Mouse (Mus musculus): ENCODE measurements around the gene Clk3.

The Clk3 gene

DNA sequence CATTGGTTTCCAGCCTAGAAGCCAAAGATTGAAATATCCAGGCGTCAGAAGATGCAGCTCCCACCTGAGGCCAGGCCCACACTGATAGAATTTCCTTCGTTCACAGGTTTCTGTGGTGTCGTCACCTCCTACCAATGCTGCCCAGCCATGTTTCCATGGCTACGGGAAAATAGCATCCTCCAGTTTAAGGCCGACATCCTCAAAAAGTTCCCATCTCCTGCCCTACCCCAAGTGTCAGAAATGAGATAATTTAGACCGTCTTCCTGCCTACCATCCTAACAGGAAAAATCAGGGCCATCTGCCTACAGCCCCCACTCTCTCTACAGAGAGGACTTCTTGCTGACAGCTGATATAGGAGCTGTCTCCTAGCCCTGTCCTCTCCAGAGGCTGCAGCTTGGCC, 771 bp upstream of the Clk3 start:
- Histone ChIP-seq H3K4me1 (replicated peaks; ENCODE audit: low read depth, low read length) (peaks cover 37% of the 10 kb centered on the region), H3K9me3 (ENCODE audit: low read length) (no peaks in the 10 kb centered on the region), H3K27me3 (ENCODE audit: insufficient read depth, low read length) (peaks cover 36% of the 10 kb centered on the region), H3K36me3 (ENCODE audit: insufficient read depth, low read length) (peaks cover 6% of the 10 kb centered on the region), H3K4me3 (replicated peaks; ENCODE audit: low read length) (peak overlapping the region; percentile 95)
- TF ChIP-seq CTCF (conservative IDR thresholded peaks at IDR 0.05; ENCODE audit: low read length) (no peak), NANOG (IDR thresholded peaks at IDR 0.05; ENCODE audit: borderline replicate concordance, low read length) (no peak), POU5F1 (IDR thresholded peaks at IDR 0.05; ENCODE audit: borderline replicate concordance, low read length) (no peak)

- Histone ChIP-seq H3K4me1 (replicated peaks; ENCODE audit: low read depth, low read length) (peaks cover 45% of the 10 kb centered on the region), H3K36me3 (ENCODE audit: insufficient read depth, low read length) (peaks cover 21% of the 10 kb centered on the region), H3K9me3 (ENCODE audit: low read length) (no peaks in the 10 kb centered on the region), H3K4me3 (replicated peaks; ENCODE audit: low read length) (peak overlapping the region; percentile 95), H3K27me3 (ENCODE audit: insufficient read depth, low read length) (peaks cover 36% of the 10 kb centered on the region)
- TF ChIP-seq POU5F1 (IDR thresholded peaks at IDR 0.05; ENCODE audit: borderline replicate concordance, low read length) (no peak), NANOG (IDR thresholded peaks at IDR 0.05; ENCODE audit: borderline replicate concordance, low read length) (no peak), CTCF (conservative IDR thresholded peaks at IDR 0.05; ENCODE audit: low read length) (no peak)
These were observed 691 bp downstream of the Clk3 start for GRCm38 (mm10) chr9:57764974-57765363.

DNA sequence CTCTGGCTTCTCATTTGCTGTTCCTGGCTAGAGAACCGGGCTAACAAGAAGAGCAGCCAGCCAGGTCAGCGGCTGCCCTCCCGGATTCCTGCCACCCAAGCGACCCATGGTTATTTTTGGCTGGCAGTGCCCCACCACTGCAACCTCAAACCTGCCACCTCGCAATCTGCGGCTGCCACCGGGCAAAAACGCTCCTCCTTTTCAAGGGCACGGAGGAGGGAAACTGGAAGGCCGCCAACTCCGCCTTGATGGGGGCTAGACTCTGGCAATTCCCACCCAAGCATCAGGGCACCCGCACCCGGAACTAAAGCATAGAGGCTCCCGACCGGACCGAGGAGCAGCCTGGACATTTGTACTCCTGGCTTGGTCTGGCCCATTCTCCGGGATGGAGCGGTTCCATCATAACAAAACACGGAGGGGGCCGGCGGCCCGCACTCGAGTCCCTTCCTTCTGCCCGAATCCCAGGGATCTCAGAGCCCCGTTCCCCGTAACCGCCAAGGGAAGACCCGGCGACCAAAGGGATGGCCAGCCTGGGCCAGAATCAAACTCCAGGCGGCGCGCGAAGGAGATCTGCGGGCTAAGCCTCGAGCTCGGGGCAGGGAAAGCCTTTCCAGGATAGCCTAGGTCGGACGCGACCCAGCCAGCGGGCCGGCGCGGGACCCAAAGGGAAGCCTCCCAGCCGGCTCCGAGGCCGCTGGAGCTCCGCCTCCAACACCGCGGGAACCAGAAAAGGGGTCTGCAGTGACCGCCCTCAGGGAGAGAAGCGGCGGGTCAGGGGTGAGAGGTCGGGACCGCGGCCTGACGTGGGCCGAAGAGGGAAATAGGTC, 1.3 kb downstream of the Clk3 start:
- peaks cover 34% of the 10 kb centered on the region for H3K27me3 ChIP-seq (ENCODE audit: insufficient read depth, low read length)
- H3K4me1 ChIP-seq (replicated peaks; ENCODE audit: low read depth, low read length), result peaks cover 51% of the 10 kb centered on the region
- H3K36me3 ChIP-seq (ENCODE audit: insufficient read depth, low read length), result peaks cover 27% of the 10 kb centered on the region
- H3K9me3 ChIP-seq (ENCODE audit: low read length), result no peaks in the 10 kb centered on the region
- H3K4me3 ChIP-seq (replicated peaks; ENCODE audit: low read length), result peak overlapping the region; percentile 95
- TF ChIP-seq NANOG (IDR thresholded peaks at IDR 0.05; ENCODE audit: borderline replicate concordance, low read length) (no peak), CTCF (conservative IDR thresholded peaks at IDR 0.05; ENCODE audit: low read length) (no peak), POU5F1 (IDR thresholded peaks at IDR 0.05; ENCODE audit: borderline replicate concordance, low read length) (no peak)

DNA sequence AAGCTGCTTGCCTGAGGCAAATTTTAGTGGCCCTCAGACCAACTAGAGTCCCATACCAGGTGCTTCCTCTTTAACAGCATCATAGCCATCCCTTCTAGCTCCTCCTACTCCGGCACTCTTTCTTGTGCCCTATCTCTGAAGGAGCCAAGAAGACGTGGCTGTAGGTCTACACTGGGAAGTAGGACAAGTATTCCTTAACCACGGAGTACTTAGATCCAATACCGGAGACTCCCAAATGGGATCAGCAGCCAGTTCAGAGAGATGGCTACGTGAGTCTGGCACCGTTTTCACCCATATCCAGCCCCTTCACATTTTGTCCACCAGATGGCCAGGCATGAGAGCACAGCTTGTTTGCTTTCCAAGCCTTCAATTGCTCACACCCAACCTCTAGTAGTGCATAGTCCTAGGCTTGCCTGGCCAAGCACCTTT, 3.1 kb downstream of the Clk3 start:
- no peak overlapping the region for H3K4me3 ChIP-seq (replicated peaks; ENCODE audit: low read length)
- H3K27me3 ChIP-seq (ENCODE audit: insufficient read depth, low read length), result peaks cover 25% of the 10 kb centered on the region
- H3K9me3 ChIP-seq (ENCODE audit: low read length), result no peaks in the 10 kb centered on the region
- H3K4me1 ChIP-seq (replicated peaks; ENCODE audit: low read depth, low read length), result peaks cover 66% of the 10 kb centered on the region
- TF ChIP-seq POU5F1 (IDR thresholded peaks at IDR 0.05; ENCODE audit: borderline replicate concordance, low read length) (no peak), CTCF (conservative IDR thresholded peaks at IDR 0.05; ENCODE audit: low read length) (0 out of 2 replicates have a peak, but pooled peaks have one; percentile 7), NANOG (IDR thresholded peaks at IDR 0.05; ENCODE audit: borderline replicate concordance, low read length) (no peak)
- H3K36me3 ChIP-seq (ENCODE audit: insufficient read depth, low read length), result peaks cover 44% of the 10 kb centered on the region

DNA sequence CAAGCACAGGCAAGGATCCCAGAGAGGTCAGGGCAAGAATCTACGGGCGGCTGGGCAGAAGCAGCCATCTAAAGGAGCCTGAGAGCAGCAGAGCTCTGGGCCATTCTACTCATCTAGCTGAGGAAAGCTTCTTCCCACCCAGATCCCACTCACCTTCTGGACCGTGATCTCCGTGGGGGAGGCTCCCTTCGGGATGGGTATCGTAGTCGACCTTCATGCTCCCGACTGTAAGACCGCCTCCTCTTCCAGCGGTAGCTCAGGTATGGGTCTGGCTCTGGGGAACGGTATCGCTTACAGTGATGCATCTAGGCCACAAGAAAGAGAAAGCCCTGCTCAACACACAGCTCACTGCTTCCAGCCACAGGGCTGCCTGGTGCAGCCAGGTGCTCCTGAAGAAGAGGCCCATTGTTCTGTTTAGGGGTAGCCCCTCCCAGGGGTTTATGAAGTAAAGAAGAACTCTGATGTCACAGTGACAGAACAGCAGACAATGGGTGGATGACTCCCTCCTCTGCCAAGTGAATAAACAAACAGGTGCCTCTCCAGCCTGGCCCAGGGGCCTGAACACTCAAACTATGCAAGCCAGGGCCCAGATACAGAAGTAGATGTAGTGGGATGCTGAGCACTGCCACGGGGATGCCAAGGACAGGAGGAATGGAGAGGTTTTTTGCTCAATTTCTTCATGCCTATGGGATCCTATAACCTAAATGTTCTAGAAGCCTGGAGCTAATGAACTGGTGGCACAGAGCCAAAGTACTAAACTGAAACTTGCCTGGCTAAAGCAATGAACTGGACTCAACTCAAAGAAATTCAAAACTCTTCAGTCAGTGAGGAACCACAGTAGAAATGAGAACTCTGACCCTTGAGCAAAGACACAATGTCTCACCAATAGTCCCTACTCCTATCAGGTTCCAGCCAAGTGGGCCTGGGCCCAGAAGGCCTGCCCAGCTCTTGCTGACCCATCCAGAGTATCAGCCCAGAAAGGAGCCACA, 3.8 kb downstream of the Clk3 start:
- no peak overlapping the region for H3K4me3 ChIP-seq (replicated peaks; ENCODE audit: low read length)
- no peak for TF ChIP-seq POU5F1 (IDR thresholded peaks at IDR 0.05; ENCODE audit: borderline replicate concordance, low read length)
- TF ChIP-seq NANOG (IDR thresholded peaks at IDR 0.05; ENCODE audit: borderline replicate concordance, low read length), result no peak
- no peak for TF ChIP-seq CTCF (conservative IDR thresholded peaks at IDR 0.05; ENCODE audit: low read length)
- H3K9me3 ChIP-seq (ENCODE audit: low read length), result no peaks in the 10 kb centered on the region
- H3K36me3 ChIP-seq (ENCODE audit: insufficient read depth, low read length), result peaks cover 52% of the 10 kb centered on the region
- peaks cover 18% of the 10 kb centered on the region for H3K27me3 ChIP-seq (ENCODE audit: insufficient read depth, low read length)
- H3K4me1 ChIP-seq (replicated peaks; ENCODE audit: low read depth, low read length), result peaks cover 66% of the 10 kb centered on the region

- Histone ChIP-seq H3K4me1 (replicated peaks; ENCODE audit: low read depth, low read length) (peaks cover 57% of the 10 kb centered on the region), H3K36me3 (ENCODE audit: insufficient read depth, low read length) (peaks cover 62% of the 10 kb centered on the region)
- TF ChIP-seq CTCF (conservative IDR thresholded peaks at IDR 0.05; ENCODE audit: low read length), result no peak
- TF ChIP-seq POU5F1 (IDR thresholded peaks at IDR 0.05; ENCODE audit: borderline replicate concordance, low read length), result no peak
- TF ChIP-seq NANOG (IDR thresholded peaks at IDR 0.05; ENCODE audit: borderline replicate concordance, low read length), result no peak
These were observed 5.1 kb downstream of the Clk3 start for GRCm38 (mm10) chr9:57760416-57761146.

DNA sequence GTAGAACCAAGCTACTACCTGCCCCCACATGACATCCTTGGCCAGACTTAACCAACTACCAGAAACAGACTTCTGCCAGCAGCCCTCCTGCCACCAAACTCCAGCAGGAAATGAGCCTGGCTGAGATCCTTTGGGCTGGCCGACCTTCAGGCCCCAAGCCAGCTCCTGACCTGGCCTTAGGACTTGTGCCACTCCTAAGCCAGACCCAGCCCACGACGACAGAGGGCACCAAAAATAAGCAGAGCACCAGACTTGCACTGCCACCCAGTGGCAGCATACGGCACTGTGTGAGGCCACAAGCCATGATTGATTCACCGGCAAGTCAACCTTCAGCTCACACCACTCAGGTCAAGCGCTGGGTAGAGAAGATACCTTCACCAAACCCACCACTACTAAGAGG, 6.4 kb downstream of the Clk3 start:
- Histone ChIP-seq H3K4me3 (replicated peaks; ENCODE audit: low read length) (peak overlapping the region; percentile 45), H3K36me3 (ENCODE audit: insufficient read depth, low read length) (peaks cover 75% of the 10 kb centered on the region), H3K4me1 (replicated peaks; ENCODE audit: low read depth, low read length) (peaks cover 57% of the 10 kb centered on the region), H3K27me3 (ENCODE audit: insufficient read depth, low read length) (peaks cover 8% of the 10 kb centered on the region; the same call in 1 of the 2 replicates), H3K9me3 (ENCODE audit: low read length) (no peaks in the 10 kb centered on the region)
- TF ChIP-seq CTCF (conservative IDR thresholded peaks at IDR 0.05; ENCODE audit: low read length) (peak; percentile 84), POU5F1 (IDR thresholded peaks at IDR 0.05; ENCODE audit: borderline replicate concordance, low read length) (no peak)

More at GRCm38 (mm10) chr9:57760416-57761146, 5.1 kb downstream of the Clk3 start:
- Histone ChIP-seq H3K27me3 (ENCODE audit: insufficient read depth, low read length) (peaks cover 8% of the 10 kb centered on the region; the same call in 1 of the 2 replicates), H3K9me3 (ENCODE audit: low read length) (no peaks in the 10 kb centered on the region), H3K4me3 (replicated peaks; ENCODE audit: low read length) (no peak overlapping the region)

Measured in E14TG2a.4 (cell line).